3 mouse cellular contexts compared by ENCODE assay signal in genomic region chr5:21342265-21342664, GRCm38 (mm10). TPM values are rescaled to one million over a fixed set of nuclear protein-coding genes. Genes with fewer than 3 reads are reported as not detected.
DNase-seq lines count a peak whose midpoint lies in the region; TF ChIP-seq lines count a peak whose summit lies in the region.
"Not testable (repeated sequence)": the region's sequence is repeated elsewhere in the genome, so short reads cannot be mapped to it uniquely, and the experiment has no call there.
"Had no signal": no experiment of that assay in that cellular context is flagged by ENCODE, and none has a peak within 500 bp of the region (broad histone marks: within the 10 kb centered on the region; RNA-seq: fewer than 3 reads in every experiment).

No protein-coding gene starts in this region.

- H3K36me3 ChIP-seq in CH12.LX (replicated peaks in 1 of 2; ENCODE audit: control insufficient read depth in 1 of 2, insufficient read depth in 1 of 2, low read length in 1 of 2) = not testable (repeated sequence)

- H3K4me2 ChIP-seq in CH12.LX (ENCODE audit: insufficient read depth, low read depth, poor library complexity, severe bottlenecking) = not testable (repeated sequence)

- DNase-seq in CH12.LX (ENCODE audit: extremely low read depth) = not testable (repeated sequence)
- peak; percentile 31 for DNase-seq in induced T-regulatory cell, adult 2 months (ENCODE audit: low read depth)

- TF ChIP-seq RAD21 in CH12.LX (IDR thresholded peaks at IDR 0.05; ENCODE audit: low read depth, low read length) = not testable (repeated sequence)

- in situ Hi-C loops in CH12.LX (cut with MboI; ENCODE audit: low pct_ligation_motif_present, low pct_unique_long_range_greater_than_20kb, low sequenced_read_pairs) = not testable (repeated sequence)

- not testable (repeated sequence) for H3K4me3 ChIP-seq in CH12.LX (replicated peaks in 1 of 3; ENCODE audit: low read depth in 2 of 3, low read length in 2 of 3, poor library complexity in 1 of 3)

- dilution Hi-C loops in CH12.LX (cut with MboI; ENCODE audit: extremely low pct_ligation_motif_present, extremely low pct_unique_long_range_greater_than_20kb, low sequenced_read_pairs) = not testable (repeated sequence)

- TF ChIP-seq EP300 in CH12.LX (IDR thresholded peaks at IDR 0.05; ENCODE audit: low read length) = peak; percentile 66

- H3K4me1 ChIP-seq in CH12.LX (ENCODE audit: control insufficient read depth in 1 of 2, insufficient read depth in 2 of 2) = not testable (repeated sequence)

- not testable (repeated sequence) for TF ChIP-seq POLR2A in CH12.LX (IDR thresholded peaks at IDR 0.05; ENCODE audit: low read depth, low read length)

- H3K27ac ChIP-seq in CH12.LX (ENCODE audit: insufficient read depth, low read depth) = not testable (repeated sequence)

- not testable (repeated sequence) for H3K9ac ChIP-seq in CH12.LX (ENCODE audit: insufficient read depth, low read depth)

- TF ChIP-seq CTCF in CH12.LX (conservative IDR thresholded peaks at IDR 0.05 in 1 of 2, IDR thresholded peaks at IDR 0.05 in 1 of 2; ENCODE audit: low read depth in 2 of 2, low read length in 2 of 2) = not testable (repeated sequence)

- H3K27me3 ChIP-seq in CH12.LX (replicated peaks) = not testable (repeated sequence)

- not testable (repeated sequence) for H3K79me2 ChIP-seq in CH12.LX (replicated peaks; ENCODE audit: control insufficient read depth, extremely low read depth, insufficient read depth, poor library complexity, severe bottlenecking)

- not testable (repeated sequence) for H3K9me3 ChIP-seq in CH12.LX (replicated peaks; ENCODE audit: low read length)

TF ChIP-seq in CH12.LX, 34 proteins besides CTCF, POLR2A, EP300 and RAD21:
- TF ChIP-seq JUND (conservative IDR thresholded peaks at IDR 0.05; ENCODE audit: low read depth, low read length) = peak; percentile 53; the same call in 1 of the 2 replicates
- TF ChIP-seq JUN (IDR thresholded peaks at IDR 0.05; ENCODE audit: insufficient read depth, low read depth, low read length) = peak; percentile 59
- TF ChIP-seq IRF4 (IDR thresholded peaks at IDR 0.05; ENCODE audit: low read depth, low read length) = peak; percentile 47; the same call in 1 of the 2 replicates
TF ChIP-seq in CH12.LX: peak in this region for 3; not testable (repeated sequence) for 31.

RNA-seq across cellular contexts. Expression of gene Fgl2, which starts 30.2 kb away (rescaled TPM):
- total RNA-seq in CH12.LX (2012; rRNA removed) (7.9 and 10.4 TPM in 2 replicates), CH12.LX (2014; rRNA removed) (0.59 and 0.61 TPM in 2 replicates)
- 0.41 and 0.48 TPM in 2 replicates for polyA plus RNA-seq in CH12.LX (2012; ENCODE audit: insufficient read length, low read depth)
- polyA plus RNA-seq: Patski had no signal
